Mouse (Mus musculus): ENCODE measurements at regions not wholly inside any gene's neighbourhood (a gene's known extent, or its start where the extent isn't known, plus 50 kb on each side); places are given as distances from the start of the nearest gene placed in this dataset.

- TF ChIP-seq POLR2A (IDR thresholded peaks at IDR 0.05; ENCODE audit: insufficient read depth, low read depth, low read length) (no peak), CTCF (IDR thresholded peaks at IDR 0.05) (no peak), EP300 (IDR thresholded peaks at IDR 0.05; ENCODE audit: insufficient read depth, low read depth, low read length) (no peak)
Measured at GRCm38 (mm10) chr1:61074127-61074526, 96.4 kb downstream of the Icos start.

Measured in heart, adult 2 months (tissue).